Mouse (Mus musculus): ENCODE measurements around the gene Slc9b1. TPM values are rescaled to one million over a fixed set of nuclear protein-coding genes. Genes with fewer than 3 reads are reported as not detected.

Gene Slc9b1
- not detected for total RNA-seq (2021)
- long read RNA-seq, experiment 1, partial matches to known transcripts, result 0 of 1 reads
- long read RNA-seq, experiment 1, other reads (novel, unspliced or antisense), result 1 of 1 reads
- long read RNA-seq, experiment 2, partial matches to known transcripts, result 0 of 1 reads
- long read RNA-seq, experiment 2, other reads (novel, unspliced or antisense), result 1 of 1 reads

DNA sequence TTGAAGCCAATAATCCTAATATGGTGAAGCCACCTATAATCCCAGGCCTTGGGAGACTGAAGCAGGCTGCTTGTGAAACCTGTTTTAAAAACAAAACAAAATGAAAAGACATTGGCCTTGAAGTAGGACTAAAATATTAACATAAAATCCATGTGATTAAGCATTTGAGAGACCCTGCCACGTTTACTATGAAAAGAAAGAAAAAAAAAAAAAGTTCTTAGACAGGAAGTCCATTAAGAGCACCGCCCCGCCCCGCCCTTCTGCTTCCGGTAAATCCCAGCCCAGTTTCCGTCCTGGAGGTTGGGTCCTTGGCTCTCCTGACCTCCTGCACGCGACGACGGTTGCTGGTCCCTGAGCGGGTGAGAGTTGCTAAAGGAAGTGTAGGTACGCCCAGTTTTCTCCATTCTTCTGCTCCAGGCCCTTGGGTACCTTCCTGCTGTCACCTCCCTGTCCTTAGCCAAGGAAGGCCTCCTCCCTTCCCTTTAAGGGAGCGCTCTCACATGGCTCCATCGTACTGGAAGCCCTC is at the start of gene Slc9b1:
Gene Slc9b1, plus strand, starts transcription at position 291 of the 526 bp plus-strand sequence.
- DNase-seq, result no peak

DNA sequence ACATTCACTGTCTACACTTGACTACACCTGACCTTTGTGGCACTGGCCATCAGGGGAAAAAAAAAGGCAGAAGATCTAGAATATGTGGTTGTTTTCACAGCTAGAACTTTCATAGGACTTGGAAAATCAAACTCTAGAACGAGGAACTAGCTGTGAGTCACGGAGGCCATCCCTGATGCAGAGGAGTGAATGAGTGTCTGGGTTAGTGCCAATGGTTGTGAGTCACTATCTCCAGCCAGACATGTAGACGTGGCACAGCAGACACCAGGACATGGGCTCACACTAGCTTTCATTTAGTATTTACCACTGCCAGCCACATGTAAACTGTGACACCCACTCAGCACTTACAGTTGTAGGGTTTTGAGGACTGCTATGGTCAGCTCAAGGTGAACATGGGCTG is 49.3 kb upstream of the Slc9b1 start:
- peak; percentile 26 for DNase-seq

DNA sequence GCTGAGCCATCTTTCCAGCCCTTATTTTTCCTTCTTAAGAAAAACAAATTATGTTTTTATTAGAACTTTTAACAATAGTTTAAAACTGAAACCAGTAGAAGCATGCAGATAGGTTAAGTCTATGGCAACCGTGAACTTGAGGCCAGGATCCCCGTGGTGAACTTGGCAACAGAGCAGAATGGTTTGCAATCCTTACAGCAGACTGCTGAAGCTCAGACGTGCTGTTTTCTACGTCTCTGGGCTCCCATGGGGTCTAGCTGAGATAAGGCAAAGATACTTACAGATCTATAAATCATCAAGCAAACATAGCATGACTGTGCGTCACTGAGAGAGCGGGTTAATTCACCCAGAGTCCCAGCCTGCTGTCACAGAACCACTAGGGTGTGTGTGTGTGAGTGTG is 47.7 kb upstream of the Slc9b1 start:
- DNase-seq, result no peak

DNA sequence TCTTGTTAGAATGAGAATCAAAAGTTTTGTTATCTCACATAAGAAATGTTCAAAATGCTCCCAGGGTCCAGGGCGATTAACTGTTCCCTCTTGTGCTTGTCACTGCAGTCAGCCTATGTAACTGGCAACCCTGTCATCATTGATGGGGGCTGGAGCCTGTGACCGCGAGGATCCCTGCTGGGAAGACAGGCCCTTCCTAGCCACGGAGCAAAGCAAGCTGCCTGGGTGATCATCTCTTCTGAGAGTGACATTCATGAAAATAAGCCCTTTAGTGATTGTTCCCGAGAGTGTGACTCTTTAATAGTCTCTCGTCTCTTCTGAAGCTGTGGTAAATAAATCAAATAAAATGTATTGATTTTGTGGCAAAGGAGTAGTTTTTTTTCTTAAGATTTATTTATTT is 43.8 kb upstream of the Slc9b1 start:
- no peak for DNase-seq

DNA sequence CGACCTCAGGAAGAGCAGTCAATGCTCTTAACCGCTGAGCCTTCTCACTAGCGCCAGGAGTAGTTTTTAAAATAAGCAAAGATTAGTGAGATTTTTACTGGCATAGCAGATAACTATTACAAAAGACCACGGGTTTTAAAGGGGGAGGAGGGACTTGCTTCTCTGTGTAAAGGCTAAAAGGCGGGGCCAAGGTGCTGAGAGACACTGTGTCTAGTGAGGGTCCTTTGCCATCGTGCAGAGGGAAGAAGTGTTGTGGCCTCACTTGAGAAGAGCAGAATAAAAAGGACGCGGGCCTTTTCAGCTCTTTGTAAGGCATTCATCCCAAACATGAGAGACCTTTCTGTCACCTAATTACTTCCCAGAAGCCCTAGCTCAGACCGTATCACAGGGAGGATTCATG is 43.3 kb upstream of the Slc9b1 start:
- no peak for DNase-seq

DNA sequence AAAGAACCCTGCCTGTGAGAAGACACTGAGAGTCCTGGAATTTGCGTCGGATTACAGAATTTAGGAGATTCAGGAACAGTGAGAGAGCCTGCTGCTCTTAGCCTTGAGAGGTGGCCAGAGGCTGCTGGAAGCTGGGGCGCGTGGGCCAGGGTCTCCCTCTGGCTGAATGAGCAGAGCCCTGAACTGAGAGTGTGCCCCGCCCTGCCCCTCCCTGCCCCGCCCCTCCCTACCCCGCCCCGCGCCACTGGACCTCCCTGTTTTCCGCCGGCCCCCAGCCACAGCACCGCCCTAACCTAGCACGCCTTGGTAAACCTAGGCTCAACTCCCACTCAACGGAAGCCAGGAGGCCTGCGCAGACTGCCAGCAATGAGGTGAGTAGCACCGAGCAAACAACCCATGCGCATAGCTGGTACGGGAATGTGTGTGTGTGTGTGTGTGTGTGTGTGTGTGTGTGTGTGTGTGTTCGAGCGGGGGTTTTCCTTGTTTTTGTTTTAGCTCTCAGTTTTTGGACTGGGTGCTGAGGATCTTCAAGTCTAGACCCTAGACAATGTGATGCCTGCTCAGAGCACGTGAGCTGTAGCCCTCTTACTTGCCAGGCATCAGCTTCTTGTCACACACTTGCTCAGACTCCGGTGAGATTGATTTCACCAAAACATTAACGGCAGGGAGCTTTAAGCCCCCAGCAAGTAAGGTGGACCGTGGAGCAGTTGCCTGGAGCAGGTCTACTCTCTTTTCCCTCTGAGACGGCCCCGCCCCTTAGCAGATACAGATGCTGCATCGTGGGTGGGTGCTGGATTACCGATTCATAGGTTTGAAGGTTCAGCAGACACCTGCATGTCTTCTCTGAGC is 40.2 kb upstream of the Slc9b1 start, which contains the start of gene Slc9b2:
Gene Slc9b2, plus strand, starts transcription at position 290 of the 849 bp plus-strand sequence.
- DNase-seq, result peak; percentile 12

DNA sequence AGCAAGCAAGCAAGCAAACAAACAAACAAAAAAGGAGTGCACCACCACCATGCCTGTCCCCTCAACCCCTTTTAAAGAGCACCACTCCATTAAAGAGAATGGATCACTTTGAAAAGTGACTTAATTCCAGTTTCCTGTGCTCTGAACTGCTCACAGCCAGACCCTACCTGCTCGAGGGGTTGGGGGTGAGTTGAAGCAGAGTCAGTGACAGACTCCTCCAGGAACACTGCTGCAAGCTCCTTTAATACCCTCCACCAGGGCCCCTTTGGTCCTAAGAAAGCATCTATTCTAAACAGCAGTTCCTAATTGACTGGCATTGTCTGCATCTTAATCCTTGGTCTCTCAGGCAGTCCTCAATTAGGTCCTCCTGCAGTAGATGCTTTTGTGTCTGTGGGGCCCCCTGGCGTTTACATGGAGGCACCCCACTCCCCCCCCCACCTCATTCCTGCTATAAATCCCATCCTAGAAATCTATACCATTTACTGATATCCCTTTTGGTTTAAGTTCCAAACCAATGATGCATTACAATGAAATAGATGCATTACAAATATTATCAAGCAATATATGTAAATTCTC is 34.8 kb upstream of the Slc9b1 start:
- no peak for DNase-seq

DNA sequence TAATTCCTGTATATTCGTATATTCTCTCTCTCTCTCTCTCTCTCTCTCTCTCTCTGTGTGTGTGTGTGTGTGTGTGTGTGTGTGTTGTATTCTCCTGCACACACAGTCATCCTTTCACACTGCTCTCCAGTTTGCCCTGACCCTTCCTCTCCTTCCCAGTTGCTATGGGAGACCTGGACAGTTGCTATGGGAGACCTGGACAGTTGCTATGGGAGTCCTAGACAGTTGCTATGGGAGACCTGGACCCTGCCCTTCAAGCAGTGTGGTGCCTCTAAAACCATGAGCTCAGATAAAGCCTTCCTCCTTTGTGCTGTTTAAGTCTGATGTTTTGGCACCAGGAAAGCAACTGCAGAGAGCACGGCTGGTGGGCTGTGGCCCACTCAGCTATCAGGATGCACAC is 34.1 kb upstream of the Slc9b1 start:
- DNase-seq, result no peak

DNA sequence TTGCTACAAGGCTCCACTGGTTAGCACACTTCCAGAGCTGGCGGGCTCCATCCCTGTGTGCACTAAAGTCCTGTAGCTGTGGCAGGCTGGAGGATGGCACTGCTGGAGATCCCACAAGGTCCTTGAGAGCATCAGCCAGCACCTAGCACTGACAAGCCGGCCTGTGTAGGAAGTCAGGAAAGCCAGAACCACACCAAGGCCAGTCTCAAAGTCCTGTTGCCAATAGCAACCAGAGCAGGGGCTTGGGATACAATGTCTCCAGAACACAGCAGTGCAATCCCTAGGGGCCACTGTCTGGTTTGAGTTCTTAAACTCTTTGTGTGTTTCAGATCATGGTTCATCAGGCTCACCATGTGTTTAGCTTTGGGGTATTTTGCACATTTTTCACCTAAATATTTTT is 33.0 kb upstream of the Slc9b1 start:
- no peak for DNase-seq

DNA sequence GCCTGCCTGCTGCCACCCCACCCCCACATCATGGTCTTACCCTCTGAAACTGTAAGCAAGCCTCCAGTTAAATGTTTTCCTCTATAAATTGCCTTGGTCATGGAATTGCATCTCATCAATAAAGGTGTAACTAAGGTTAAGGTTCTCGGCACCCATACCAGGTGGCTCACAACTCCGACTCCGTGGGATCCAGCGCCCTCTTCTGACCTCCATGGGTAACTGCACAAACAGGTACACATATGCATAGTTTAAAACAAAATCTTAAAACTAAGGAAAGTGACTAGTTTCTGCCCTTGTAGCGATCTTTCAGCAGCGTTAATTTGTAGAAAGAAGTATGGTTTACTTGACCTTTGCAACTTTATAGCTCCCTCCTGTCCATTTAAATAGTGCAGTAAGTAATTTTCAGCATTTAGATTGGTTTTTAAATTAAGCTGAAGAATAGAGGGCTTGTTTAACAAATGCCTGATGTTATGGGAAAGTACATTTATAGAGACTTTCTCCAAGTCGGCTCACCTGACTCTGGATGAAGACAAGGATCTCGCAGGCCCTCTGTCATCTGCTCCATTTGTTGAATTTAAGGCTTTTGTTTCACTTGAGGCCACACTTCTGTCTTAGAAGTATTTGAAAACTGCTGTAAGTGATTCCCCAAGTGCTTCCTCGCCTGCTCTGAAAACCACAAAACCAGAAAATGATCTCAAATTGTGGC is 32.0 kb upstream of the Slc9b1 start:
- DNase-seq, result no peak

DNA sequence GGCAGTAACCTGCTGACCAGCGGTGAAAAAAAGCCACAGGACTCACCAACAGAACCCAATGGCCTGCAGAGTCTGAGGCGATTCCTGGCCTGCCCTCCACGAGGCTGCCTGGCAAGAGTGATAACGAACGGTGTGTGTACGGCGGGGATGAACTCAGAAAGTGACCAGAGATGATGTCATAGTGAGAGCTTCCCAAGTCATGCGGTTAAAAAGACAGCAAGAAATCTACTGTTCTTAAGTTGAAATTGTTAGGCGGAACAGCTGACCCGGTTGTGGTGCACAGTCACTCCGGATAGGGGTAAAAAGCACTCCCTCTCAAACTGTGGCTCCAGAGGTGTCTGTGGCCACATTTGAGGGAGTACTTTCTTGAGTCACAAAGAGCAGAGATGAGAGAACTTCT is 29.5 kb upstream of the Slc9b1 start:
- no peak for DNase-seq

DNA sequence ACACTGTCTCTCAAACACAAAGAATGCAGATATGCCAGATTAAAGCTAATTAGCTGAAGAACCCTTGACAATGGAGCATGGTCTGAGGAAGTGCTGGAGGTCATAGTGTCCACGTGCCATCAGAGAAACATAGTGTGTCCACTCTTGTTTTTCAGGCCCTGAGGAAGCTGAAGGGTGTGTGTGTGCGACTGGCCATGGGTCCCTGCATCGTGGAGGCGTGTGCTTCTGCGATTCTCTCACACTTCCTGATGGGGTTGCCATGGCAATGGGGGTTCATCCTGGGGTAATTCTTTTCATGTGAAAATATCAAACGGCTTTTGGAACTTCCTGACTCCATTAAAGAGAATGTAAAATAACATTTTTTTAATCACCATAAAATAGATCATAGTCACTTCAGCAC is 23.5 kb upstream of the Slc9b1 start:
- DNase-seq, result no peak

DNA sequence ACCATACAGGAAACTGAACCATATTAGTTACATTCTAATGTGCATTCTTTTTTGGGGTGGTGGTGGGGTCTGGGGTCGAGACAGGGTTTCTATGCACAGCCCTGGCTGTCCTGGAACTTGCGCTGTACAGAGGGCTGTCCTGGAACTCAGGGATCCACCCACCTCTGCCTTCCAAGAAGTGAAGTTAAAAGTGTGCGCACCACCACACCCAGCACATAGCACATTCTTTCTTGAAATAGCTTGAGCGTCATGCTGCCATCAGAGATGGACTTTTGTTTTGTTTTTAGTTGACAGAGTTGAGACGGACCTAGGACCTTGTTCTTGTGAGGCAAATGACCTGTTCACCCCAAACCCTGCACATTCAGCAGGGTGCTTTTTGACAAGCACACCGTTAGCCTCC is 20.7 kb upstream of the Slc9b1 start:
- DNase-seq, result no peak

DNA sequence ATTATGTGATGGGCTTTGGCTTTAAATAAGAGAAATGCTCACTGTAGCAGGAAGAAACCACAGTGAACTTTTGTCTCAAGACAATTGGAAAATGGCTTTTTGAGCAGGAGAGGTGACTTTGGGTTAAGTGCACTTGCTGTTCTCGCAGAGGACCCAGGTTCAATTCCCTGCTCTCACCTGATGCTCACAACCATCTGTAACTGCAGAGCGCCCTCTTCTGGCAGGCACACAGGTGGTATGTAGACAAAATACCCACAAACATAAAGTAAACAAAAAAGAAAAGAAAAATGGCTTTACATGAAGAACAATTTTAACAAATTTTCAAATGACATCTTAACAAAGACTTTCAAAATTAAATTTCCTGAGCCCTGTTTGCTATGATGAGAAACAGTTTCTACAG is 20.2 kb upstream of the Slc9b1 start:
- no peak for DNase-seq

DNA sequence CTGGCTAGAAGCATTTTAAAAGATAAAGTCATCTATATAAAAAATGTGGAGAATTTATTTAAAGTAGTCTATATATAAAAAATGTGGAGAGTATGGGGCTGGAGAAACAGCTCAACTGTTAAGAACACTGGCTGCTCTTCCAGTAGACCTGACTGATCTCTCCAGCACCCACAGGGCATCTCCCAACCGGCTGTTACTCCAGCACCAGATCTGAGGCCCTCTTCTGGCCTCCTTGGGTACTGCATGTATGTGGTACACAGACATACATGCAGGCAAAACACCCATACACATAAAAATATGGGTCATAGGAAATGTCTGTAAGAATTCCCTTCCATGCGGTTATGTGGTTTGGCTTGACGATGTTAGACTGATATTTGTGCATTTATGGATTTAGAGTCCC is 19.3 kb upstream of the Slc9b1 start:
- DNase-seq, result no peak

DNA sequence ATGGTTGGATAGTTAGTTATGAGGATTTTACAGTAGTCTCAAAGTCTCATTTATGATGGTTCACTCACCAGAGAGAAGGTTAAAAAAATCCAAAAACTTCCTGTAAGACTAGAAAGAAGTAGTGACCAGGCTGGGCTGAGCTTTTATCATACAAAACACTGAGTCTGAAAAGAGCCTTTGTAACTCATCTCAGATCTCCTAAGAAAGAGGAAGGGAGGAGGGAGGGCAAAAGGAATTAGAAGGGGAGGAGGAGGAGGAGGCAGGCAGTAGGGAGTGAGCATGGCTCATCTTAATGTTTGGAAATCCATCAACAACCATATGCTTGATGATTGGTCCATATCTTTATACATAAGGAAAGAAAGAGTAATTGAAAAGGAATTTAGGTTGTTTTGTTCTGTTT is 15.1 kb upstream of the Slc9b1 start:
- DNase-seq, result no peak

DNA sequence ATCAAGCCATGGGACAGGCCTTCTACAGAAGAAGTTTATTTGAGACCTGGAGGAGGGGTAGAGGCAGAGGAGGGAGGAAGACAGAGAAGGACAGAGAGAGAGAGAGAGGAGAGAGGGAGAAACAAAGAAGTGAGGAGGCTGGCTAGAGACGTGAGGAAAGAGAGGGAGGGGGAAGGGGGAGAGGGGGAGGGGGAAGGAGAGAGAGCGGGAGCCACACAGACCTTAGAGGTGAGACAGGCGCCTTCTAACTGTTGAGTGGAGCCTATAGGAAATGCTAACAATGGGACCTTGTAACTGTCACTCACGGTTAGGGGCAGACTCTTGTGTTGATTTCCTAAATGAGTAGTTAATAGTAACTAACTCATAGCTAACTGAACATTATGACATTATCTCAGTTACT is 14.1 kb upstream of the Slc9b1 start:
- no peak for DNase-seq

DNA sequence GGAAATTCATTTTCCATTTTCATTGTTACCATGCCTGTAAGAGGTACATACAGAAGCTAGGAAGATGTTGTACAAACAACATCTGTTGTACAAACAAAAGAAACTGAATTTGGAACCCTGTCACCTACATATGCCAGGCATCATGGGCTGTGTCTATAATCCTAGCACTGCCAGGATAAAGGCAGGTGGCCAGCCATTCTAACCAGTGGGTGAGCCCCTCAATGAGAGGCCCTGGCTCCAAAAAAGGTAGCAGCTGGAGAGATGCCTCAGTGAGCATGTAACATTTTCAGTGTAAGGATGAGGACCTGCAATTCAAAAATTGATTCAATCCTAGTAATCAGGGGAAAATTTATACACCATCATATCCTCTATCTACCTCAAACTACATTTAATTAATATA is 1.2 kb downstream of the Slc9b1 start:
- no peak for DNase-seq

DNA sequence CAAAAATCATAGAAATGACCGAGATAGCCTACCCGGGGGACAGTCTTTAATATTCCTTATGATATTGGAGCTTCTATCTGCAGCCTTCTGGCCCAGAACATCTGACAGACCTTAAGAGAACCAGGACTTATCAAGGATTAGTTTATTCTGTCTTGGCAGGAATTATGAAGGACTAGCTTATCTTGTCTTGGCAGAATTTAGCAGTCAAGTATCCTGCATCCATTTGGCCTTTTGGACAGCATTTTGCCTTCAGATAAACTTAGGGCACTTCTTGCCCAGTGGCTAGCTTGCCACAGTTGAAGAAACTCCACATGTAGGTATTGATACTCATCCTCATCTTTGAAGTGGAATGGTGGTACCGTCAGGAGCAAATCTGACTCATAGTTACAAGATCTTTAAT is 4.0 kb downstream of the Slc9b1 start:
- DNase-seq, result no peak

DNA sequence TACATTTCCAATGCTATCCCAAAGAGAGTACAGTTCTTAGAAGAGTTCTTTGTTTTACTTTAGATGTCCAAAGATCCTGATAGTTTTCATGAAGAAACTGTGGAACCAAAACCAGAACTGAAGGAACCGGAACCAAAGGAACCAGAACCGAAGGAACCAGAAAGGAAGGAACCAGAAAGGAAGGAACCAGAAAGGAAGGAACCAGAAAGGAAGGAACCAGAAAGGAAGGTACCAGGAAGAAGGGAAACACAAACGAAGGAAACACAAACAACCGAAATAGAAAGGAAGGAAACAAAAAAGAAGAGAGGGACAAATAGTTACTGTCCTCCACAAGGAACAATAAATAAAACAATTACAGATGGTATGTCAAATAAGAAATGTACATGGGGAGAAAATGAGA is 9.6 kb downstream of the Slc9b1 start:
- no peak for DNase-seq

DNA sequence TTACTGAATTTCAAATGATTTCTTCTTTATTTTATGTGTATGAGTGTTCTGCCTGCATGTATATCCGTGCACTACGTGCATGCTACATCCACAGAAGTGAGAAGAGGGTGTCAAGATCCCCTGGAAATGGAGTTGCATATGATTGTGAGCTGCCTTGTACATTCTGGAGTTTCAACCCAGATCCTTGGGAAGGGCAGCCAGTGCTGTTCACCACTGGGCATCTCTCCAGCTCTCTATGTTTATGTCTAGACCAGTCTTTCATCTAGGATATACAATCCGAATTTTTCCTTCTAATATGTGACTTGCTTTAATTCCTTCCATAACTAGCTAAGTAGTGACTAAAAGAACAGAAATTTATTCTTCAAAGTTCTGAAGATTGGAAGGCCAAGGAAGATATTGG is 28.0 kb downstream of the Slc9b1 start:
- no peak for DNase-seq

DNA sequence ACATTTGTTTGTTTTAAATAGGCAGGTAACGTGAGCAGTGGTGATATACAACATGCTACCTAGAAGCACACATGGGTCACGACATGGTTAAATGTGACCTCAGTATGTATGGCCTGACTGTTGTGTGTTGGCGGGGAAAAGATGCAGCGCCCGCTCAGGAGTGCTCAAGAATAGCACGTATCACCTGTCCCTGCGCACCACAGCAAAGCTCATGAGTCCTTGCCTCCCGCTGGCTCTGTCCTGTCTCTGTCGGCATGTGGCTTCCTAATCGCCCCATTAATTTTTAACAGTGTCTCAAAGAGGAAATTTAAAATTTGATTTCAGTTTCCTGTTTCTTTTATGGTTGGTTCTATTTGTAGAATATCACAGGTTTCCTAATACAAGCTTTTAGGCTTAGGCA is 29.6 kb downstream of the Slc9b1 start:
- DNase-seq, result no peak

DNA sequence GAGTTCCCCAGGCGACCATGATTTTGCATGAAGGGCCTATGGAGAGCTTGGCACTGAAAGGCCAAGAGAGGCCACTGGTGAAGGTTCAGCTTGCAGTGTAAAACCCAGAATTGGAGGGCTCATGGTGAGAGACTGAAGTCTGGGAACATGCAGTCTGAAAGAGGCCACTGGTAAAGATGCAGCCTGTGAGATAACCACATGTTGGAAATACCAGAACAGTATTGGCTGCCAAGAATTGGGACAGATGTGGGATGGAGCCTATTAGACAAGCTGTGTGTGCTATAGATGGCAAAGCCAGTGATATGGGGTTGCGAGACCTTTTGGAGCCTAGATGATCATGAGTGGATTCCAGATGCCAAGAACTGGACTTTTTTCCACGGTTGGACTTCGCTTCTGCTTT is 32.0 kb downstream of the Slc9b1 start:
- no peak for DNase-seq
